Mouse (Mus musculus) brain, embryonic 14.5 days (tissue): ENCODE measurements at regions not wholly inside any gene's neighbourhood (a gene's known extent, or its start where the extent isn't known, plus 50 kb on each side); places are given as distances from the start of the nearest gene placed in this dataset.

Experiments
- CTCF ChIP-seq: fragments of 200-500 bp; IDR thresholded peaks from 2 replicates; pipeline ENCODE4 v1.5.1; 2012; ENCODE audit warnings: inconsistent platforms, mild to moderate bottlenecking, moderate library complexity, borderline replicate concordance; ENCODE audit not compliant: insufficient read depth, insufficient read length; ENCODE audit errors: extremely low read depth
- POLR2A ChIP-seq: fragments of 200-500 bp; IDR thresholded peaks from 2 replicates; pipeline ENCODE4 v1.6.1; 2012; ENCODE audit warnings: mild to moderate bottlenecking, inconsistent platforms, borderline replicate concordance; ENCODE audit not compliant: poor library complexity, insufficient read depth, insufficient read length, severe bottlenecking; ENCODE audit errors: extremely low read depth

GRCm38 (mm10) chr7:95955119-95955518 lies 215.9 kb upstream of the Tenm4 start:
- TF ChIP-seq CTCF, result no peak
- no peak for TF ChIP-seq POLR2A
